ENCODE assay signal across 9 mouse cellular contexts in genomic region chr8:105621841-105622240, GRCm38 (mm10). TPM values are rescaled to one million over a fixed set of nuclear protein-coding genes. Genes with fewer than 3 reads are reported as not detected.
DNase-seq lines count a peak whose midpoint lies in the region; ATAC-seq lines count a peak whose summit lies in the region.
"Had no signal": no experiment of that assay in that cellular context is flagged by ENCODE, and none has a peak within 500 bp of the region (broad histone marks: within the 10 kb centered on the region; RNA-seq: fewer than 3 reads in every experiment).

No protein-coding gene starts in this region.

- ATAC-seq in forebrain, embryonic 13.5 days: peak; percentile 23
- no peak for ATAC-seq in lung, embryonic 15.5 days (ENCODE audit: borderline replicate concordance, extremely low read depth, low FRiP score, low TSS enrichment)
- peak; percentile 24; the same call in 1 of the 2 replicates for ATAC-seq in hindbrain, embryonic 12.5 days (ENCODE audit: low FRiP score)
- peak; percentile 11; the same call in 1 of the 2 replicates for ATAC-seq in midbrain, embryonic 15.5 days (replicated peaks)

- H3K27ac ChIP-seq in forebrain, embryonic 13.5 days: peak overlapping the region; percentile 82
- H3K27ac ChIP-seq in forebrain, embryonic 10.5 days: no peak overlapping the region
- peak overlapping the region; percentile 46 for H3K27ac ChIP-seq in lung, embryonic 15.5 days
- peak overlapping the region; percentile 80 for H3K27ac ChIP-seq in hindbrain, embryonic 12.5 days
- H3K27ac ChIP-seq in midbrain, embryonic 15.5 days: peak overlapping the region; percentile 53
- H3K27ac ChIP-seq: macrophage had no signal

- H3K4me3 ChIP-seq in forebrain, embryonic 13.5 days: 0 out of 2 replicates have a peak overlapping the region, but pooled peaks have one; percentile 3
- no peak overlapping the region for H3K4me3 ChIP-seq in forebrain, embryonic 10.5 days
- H3K4me3 ChIP-seq in lung, embryonic 15.5 days: no peak overlapping the region
- 0 out of 2 replicates have a peak overlapping the region, but pooled peaks have one; percentile 4 for H3K4me3 ChIP-seq in hindbrain, embryonic 12.5 days
- no peak overlapping the region for H3K4me3 ChIP-seq in midbrain, embryonic 15.5 days

- H3K36me3 ChIP-seq in forebrain, embryonic 13.5 days (ENCODE audit: poor library complexity, severe bottlenecking): peaks cover 54% of the 10 kb centered on the region
- H3K36me3 ChIP-seq in forebrain, embryonic 10.5 days (replicated peaks): peaks cover 64% of the 10 kb centered on the region
- H3K36me3 ChIP-seq in lung, embryonic 15.5 days: peaks cover 47% of the 10 kb centered on the region
- peaks cover 55% of the 10 kb centered on the region for H3K36me3 ChIP-seq in hindbrain, embryonic 12.5 days
- H3K36me3 ChIP-seq in midbrain, embryonic 15.5 days (replicated peaks): peaks cover 46% of the 10 kb centered on the region

- 0 out of 2 replicates have a peak overlapping the region, but pooled peaks have one; percentile 28 for H3K9ac ChIP-seq in forebrain, embryonic 13.5 days
- H3K9ac ChIP-seq in lung, embryonic 15.5 days: no peak overlapping the region
- no peak overlapping the region for H3K9ac ChIP-seq in hindbrain, embryonic 12.5 days
- 0 out of 2 replicates have a peak overlapping the region, but pooled peaks have one; percentile 2 for H3K9ac ChIP-seq in midbrain, embryonic 15.5 days

- WGBS in forebrain, embryonic 13.5 days: 29% methylated on average over 4 of the region's 4 CpGs
- 92% methylated on average over 4 of the region's 4 CpGs for WGBS in forebrain, embryonic 10.5 days
- WGBS in lung, embryonic 15.5 days: 55% methylated on average over 4 of the region's 4 CpGs
- 63% methylated on average over 4 of the region's 4 CpGs for WGBS in hindbrain, embryonic 12.5 days
- WGBS in midbrain, embryonic 15.5 days: 47% methylated on average over 4 of the region's 4 CpGs

- no peaks in the 10 kb centered on the region for H3K9me3 ChIP-seq in forebrain, embryonic 13.5 days (replicated peaks)
- H3K9me3 ChIP-seq in forebrain, embryonic 10.5 days: no peaks in the 10 kb centered on the region
- H3K9me3 ChIP-seq in lung, embryonic 15.5 days: no peaks in the 10 kb centered on the region
- H3K9me3 ChIP-seq in hindbrain, embryonic 12.5 days (replicated peaks): no peaks in the 10 kb centered on the region
- H3K9me3 ChIP-seq in midbrain, embryonic 15.5 days: no peaks in the 10 kb centered on the region

- DNase-seq in forebrain, embryonic 10.5 days (ENCODE audit: extremely low spot score, low spot score): no peak
- DNase-seq in lung, postnatal 25 days (ENCODE audit: low spot score): no peak
- DNase-seq in testis, postnatal 14 days (ENCODE audit: low spot score): no peak
- no peak for DNase-seq in layer of hippocampus, adult 9-11 months

- H3K4me2 ChIP-seq in forebrain, embryonic 13.5 days: no peak overlapping the region
- H3K4me2 ChIP-seq in lung, embryonic 15.5 days: no peak overlapping the region
- H3K4me2 ChIP-seq in hindbrain, embryonic 12.5 days (replicated peaks): no peak overlapping the region
- no peak overlapping the region for H3K4me2 ChIP-seq in midbrain, embryonic 15.5 days

- peaks cover 37% of the 10 kb centered on the region for H3K4me1 ChIP-seq in forebrain, embryonic 13.5 days
- H3K4me1 ChIP-seq in forebrain, embryonic 10.5 days: peaks cover 38% of the 10 kb centered on the region
- H3K4me1 ChIP-seq in lung, embryonic 15.5 days: peaks cover 31% of the 10 kb centered on the region
- H3K4me1 ChIP-seq in hindbrain, embryonic 12.5 days: peaks cover 44% of the 10 kb centered on the region
- peaks cover 14% of the 10 kb centered on the region for H3K4me1 ChIP-seq in midbrain, embryonic 15.5 days

- no peaks in the 10 kb centered on the region for H3K27me3 ChIP-seq in forebrain, embryonic 13.5 days
- no peaks in the 10 kb centered on the region for H3K27me3 ChIP-seq in forebrain, embryonic 10.5 days (ENCODE audit: poor library complexity, severe bottlenecking)
- H3K27me3 ChIP-seq in lung, embryonic 15.5 days: no peaks in the 10 kb centered on the region
- H3K27me3 ChIP-seq in hindbrain, embryonic 12.5 days: no peaks in the 10 kb centered on the region
- no peaks in the 10 kb centered on the region for H3K27me3 ChIP-seq in midbrain, embryonic 15.5 days (replicated peaks)

RNA-seq across cellular contexts. Expression of gene Ctcf, which starts 14.5 kb away (rescaled TPM):
- polyA plus RNA-seq in forebrain, embryonic 13.5 days (2015; fragmentation: Nextera tagmentation; extraction: Ambion mirVana): 165 and 173 TPM in 2 replicates
- 146 and 150 TPM in 2 replicates for polyA plus RNA-seq in forebrain, embryonic 10.5 days (2016; fragmentation: Nextera tagmentation; extraction: Ambion mirVana)
- 131 and 140 TPM in 2 replicates for polyA plus RNA-seq in lung, embryonic 15.5 days (2015; fragmentation: Nextera tagmentation; extraction: Ambion mirVana)
- polyA plus RNA-seq in hindbrain, embryonic 12.5 days (2016; fragmentation: Nextera tagmentation; extraction: Ambion mirVana): 132 and 139 TPM in 2 replicates
- 108 and 129 TPM in 2 replicates for polyA plus RNA-seq in midbrain, embryonic 15.5 days (2015; fragmentation: Nextera tagmentation; extraction: Ambion mirVana)

RNA-seq across cellular contexts. Expression of gene Agrp, which starts 15.4 kb away (rescaled TPM):
- 0.62 and 0.88 TPM in 2 replicates for polyA plus RNA-seq in forebrain, embryonic 13.5 days (2015; fragmentation: Nextera tagmentation; extraction: Ambion mirVana)
- polyA plus RNA-seq in forebrain, embryonic 10.5 days (2016; fragmentation: Nextera tagmentation; extraction: Ambion mirVana): 0.38 and 0.84 TPM in 2 replicates
- polyA plus RNA-seq in lung, embryonic 15.5 days (2015; fragmentation: Nextera tagmentation; extraction: Ambion mirVana): 0.69 and 0.79 TPM in 2 replicates
- 1.3 TPM in 2 replicates for polyA plus RNA-seq in hindbrain, embryonic 12.5 days (2016; fragmentation: Nextera tagmentation; extraction: Ambion mirVana)
- polyA plus RNA-seq in midbrain, embryonic 15.5 days (2015; fragmentation: Nextera tagmentation; extraction: Ambion mirVana): 1.0 and 1.1 TPM in 2 replicates
- polyA plus RNA-seq: macrophage had no signal

RNA-seq across cellular contexts. Expression of gene Ripor1, which starts 16.8 kb away (rescaled TPM):
- polyA plus RNA-seq in forebrain, embryonic 13.5 days (2015; fragmentation: Nextera tagmentation; extraction: Ambion mirVana): 17.6 and 20.6 TPM in 2 replicates
- 13.9 and 14.4 TPM in 2 replicates for polyA plus RNA-seq in forebrain, embryonic 10.5 days (2016; fragmentation: Nextera tagmentation; extraction: Ambion mirVana)
- polyA plus RNA-seq in lung, embryonic 15.5 days (2015; fragmentation: Nextera tagmentation; extraction: Ambion mirVana): 30.6 and 34.1 TPM in 2 replicates
- 21.7 and 22.6 TPM in 2 replicates for polyA plus RNA-seq in hindbrain, embryonic 12.5 days (2016; fragmentation: Nextera tagmentation; extraction: Ambion mirVana)
- 35.4 and 36.5 TPM in 2 replicates for polyA plus RNA-seq in midbrain, embryonic 15.5 days (2015; fragmentation: Nextera tagmentation; extraction: Ambion mirVana)

RNA-seq across cellular contexts. Expression of gene Atp6v0d1, which starts 56.0 kb away (rescaled TPM):
- 136 and 152 TPM in 2 replicates for polyA plus RNA-seq in forebrain, embryonic 13.5 days (2015; fragmentation: Nextera tagmentation; extraction: Ambion mirVana)
- 65.3 and 73.4 TPM in 2 replicates for polyA plus RNA-seq in forebrain, embryonic 10.5 days (2016; fragmentation: Nextera tagmentation; extraction: Ambion mirVana)
- polyA plus RNA-seq in lung, embryonic 15.5 days (2015; fragmentation: Nextera tagmentation; extraction: Ambion mirVana): 80.8 and 82.1 TPM in 2 replicates
- polyA plus RNA-seq in hindbrain, embryonic 12.5 days (2016; fragmentation: Nextera tagmentation; extraction: Ambion mirVana): 117 and 127 TPM in 2 replicates
- 234 and 240 TPM in 2 replicates for polyA plus RNA-seq in midbrain, embryonic 15.5 days (2015; fragmentation: Nextera tagmentation; extraction: Ambion mirVana)

Comparison
In these comparisons a context has a peak if more than half of its experiments do, and no peak if none do; other contexts are left out.
1. H3K4me3 ChIP-seq: peak in forebrain, embryonic 13.5 days (single experiment) and hindbrain, embryonic 12.5 days (single experiment); none in forebrain, embryonic 10.5 days (single experiment), lung, embryonic 15.5 days (single experiment) and midbrain, embryonic 15.5 days (single experiment).
2. H3K9ac ChIP-seq: peak in forebrain, embryonic 13.5 days (single experiment) and midbrain, embryonic 15.5 days (single experiment); none in lung, embryonic 15.5 days (single experiment) and hindbrain, embryonic 12.5 days (single experiment).